Mouse (Mus musculus) limb, embryonic 14.5 days (tissue): ENCODE measurements around the gene Dio1. TPM values are rescaled to one million over a fixed set of nuclear protein-coding genes. Genes with fewer than 3 reads are reported as not detected.

Source experiments
- ATAC-seq: fragments of 200-750 bp; cut with Nextera tagmentation; 2 replicates; pipeline ENCODE4 v1.8.0; 2017; ENCODE audit warnings: low read depth, moderate number of reproducible peaks, moderate TSS enrichment; ENCODE audit not compliant: low FRiP score
- DNase-seq: peaks from one replicate; pipeline ENCODE4 v3.0.0-alpha.2; 2015; ENCODE audit warnings: low spot score
- H3K27ac ChIP-seq: fragments of 300-500 bp; sonication (generic); replicated peaks from 2 replicates; pipeline ENCODE4 v1.5.1; 2014; ENCODE audit warnings: low read depth, mild to moderate bottlenecking, low read length, moderate library complexity, mixed read lengths
- H3K27me3 ChIP-seq: fragments of 300-500 bp; sonication (generic); 2 replicates; pipeline ENCODE4 v1.6.1; 2014; ENCODE audit warnings: low read length, mixed read lengths; ENCODE audit not compliant: control insufficient read depth, insufficient read depth
- H3K36me3 ChIP-seq: fragments of 300-500 bp; sonication (generic); 2 replicates; pipeline ENCODE4 v1.6.1; 2014; ENCODE audit warnings: mild to moderate bottlenecking, low read length, moderate library complexity, mixed read lengths; ENCODE audit not compliant: control insufficient read depth, insufficient read depth
- H3K4me1 ChIP-seq: fragments of 300-500 bp; sonication (generic); 2 replicates; pipeline ENCODE4 v1.6.1; 2014; ENCODE audit warnings: antibody characterized with exemption, low read length, mixed read lengths; ENCODE audit not compliant: control insufficient read depth, insufficient read depth
- H3K4me2 ChIP-seq: fragments of 300-500 bp; sonication (generic); replicated peaks from 2 replicates; pipeline ENCODE4 v1.6.1; 2014; ENCODE audit warnings: low read depth, mild to moderate bottlenecking, low read length, moderate library complexity; ENCODE audit not compliant: severe bottlenecking
- H3K4me3 ChIP-seq: fragments of 300-500 bp; sonication (generic); replicated peaks from 2 replicates; pipeline ENCODE4 v1.5.1; 2014; ENCODE audit warnings: low read length
- H3K9ac ChIP-seq: fragments of 300-500 bp; sonication (generic); 2 replicates; pipeline ENCODE4 v1.6.1; 2014; ENCODE audit warnings: mild to moderate bottlenecking, low read depth, low read length, moderate library complexity; ENCODE audit not compliant: severe bottlenecking
- H3K9me3 ChIP-seq: fragments of 300-500 bp; sonication (generic); 2 replicates; pipeline ENCODE4 v1.6.1; 2016; ENCODE audit warnings: low read length; ENCODE audit not compliant: control insufficient read depth
- POLR2A ChIP-seq: fragments of 200-500 bp; IDR thresholded peaks from 2 replicates; pipeline ENCODE4 v1.8.0; 2012; ENCODE audit warnings: inconsistent platforms, mild to moderate bottlenecking, moderate library complexity, borderline replicate concordance; ENCODE audit not compliant: insufficient read depth, insufficient read length; ENCODE audit errors: extremely low read depth
- WGBS: fragments of 180-500 bp; shearing (Covaris S2); extraction: QIAGEN DNeasy Blood & Tissue Kit; methylation state at CpG from one replicate; pipeline ENCODE4 v1.1.7; 2014; 5-methylcytosine and 5-hydroxymethylcytosine counted together
- polyA plus RNA-seq, 2 experiments: library from polyadenylated mRNA; depleted of rRNA in 1 of 2; stranded (reverse) in 1 of 2; unstranded in 1 of 2; fragments of >200 nt; fragmentation: Nextera tagmentation in 1 of 2; extraction: Ambion mirVana in 1 of 2; gene quantifications; 2 replicates each; pipeline versions ENCODE4 v1.2.1 to v1.2.3; 2012 to 2014

Dio1 gene
- polyA plus RNA-seq, 2 experiments, result 0.09 TPM; not detected in 1

DNA sequence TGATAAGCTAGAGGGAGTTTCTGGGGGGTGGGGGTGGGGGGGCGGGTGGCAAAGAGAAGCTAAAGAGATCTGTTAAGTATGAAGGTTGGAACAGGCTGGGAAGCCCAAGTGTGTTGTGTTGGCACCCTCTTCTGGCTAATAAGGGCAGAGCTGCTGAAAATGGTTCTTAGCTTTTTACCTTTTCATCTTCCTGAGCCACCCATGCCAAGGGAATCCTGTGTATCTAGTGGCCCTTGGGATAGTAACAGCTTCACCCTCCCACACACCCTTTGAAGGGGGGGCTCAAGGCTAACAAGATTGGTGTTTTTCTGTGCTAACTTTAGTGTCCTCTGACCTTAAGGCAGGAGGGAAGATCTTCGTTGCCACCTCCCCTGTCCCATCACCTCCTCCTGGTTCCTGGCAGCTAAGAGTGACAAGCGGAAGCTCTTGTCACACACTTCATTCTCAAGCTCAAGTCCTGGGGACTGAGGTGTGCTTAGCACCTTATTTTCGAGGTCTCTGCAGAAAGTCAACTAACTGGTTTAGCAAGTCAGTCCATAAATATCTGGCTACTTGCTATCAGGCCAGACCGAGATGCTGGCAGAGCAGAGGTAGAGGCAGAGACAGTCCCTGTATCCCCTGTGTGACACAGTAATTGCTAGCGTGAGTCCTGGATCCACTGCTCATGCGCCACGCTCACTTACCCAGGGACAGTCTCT, 42.5 kb upstream of the Dio1 start:
- H3K4me1 ChIP-seq, result 0 out of 2 replicates have a peak, but pooled peaks cover 4% of the 10 kb centered on the region
- no peak overlapping the region for H3K4me2 ChIP-seq
- 57% methylated on average over 8 of the region's 8 CpGs for WGBS
- TF ChIP-seq POLR2A, result no peak
- no peak overlapping the region for H3K9ac ChIP-seq
- H3K4me3 ChIP-seq, result no peak overlapping the region
- peaks cover 26% of the 10 kb centered on the region for H3K36me3 ChIP-seq
- no peak overlapping the region for H3K27ac ChIP-seq
- H3K9me3 ChIP-seq, result no peaks in the 10 kb centered on the region
- no peaks in the 10 kb centered on the region for H3K27me3 ChIP-seq
- ATAC-seq (no peak), DNase-seq (peak; percentile 83)

DNA sequence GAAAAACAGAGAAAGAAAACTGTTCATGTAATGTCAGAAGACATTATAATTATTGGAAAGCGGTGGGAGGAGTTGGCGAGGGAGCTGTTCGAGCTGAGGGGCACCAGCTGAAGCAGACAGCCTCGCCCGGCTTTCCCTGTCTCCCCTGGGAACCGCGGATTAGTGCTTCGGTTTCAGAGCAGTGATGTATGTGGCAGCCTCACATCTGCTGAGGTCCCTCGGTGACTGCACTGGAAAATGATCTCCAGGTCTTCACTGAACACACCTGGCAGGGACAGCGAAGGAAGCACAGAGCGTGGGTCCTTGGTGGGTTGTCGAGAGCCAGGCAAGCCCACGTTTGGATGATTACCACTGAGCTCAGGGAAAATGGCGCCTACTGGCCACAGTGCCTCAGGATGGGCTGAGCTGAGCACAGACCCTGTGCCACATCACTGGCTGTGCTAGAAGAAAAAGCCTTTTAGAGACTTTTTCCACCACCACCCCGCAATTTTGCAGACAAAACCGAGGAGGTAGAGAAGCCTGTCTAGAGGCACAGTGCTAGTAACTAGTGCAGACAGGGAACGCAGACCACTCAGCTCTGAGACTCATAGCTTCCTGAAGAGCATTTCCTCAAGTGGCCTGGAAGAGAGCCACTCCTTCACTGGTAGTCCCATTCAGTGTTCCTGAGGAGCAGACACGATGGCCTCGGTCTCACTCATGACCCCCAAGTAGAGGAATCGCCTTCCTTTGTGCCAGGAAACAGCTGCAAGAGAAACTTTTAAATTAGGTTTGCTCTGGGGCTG, 41.8 kb upstream of the Dio1 start:
- no peaks in the 10 kb centered on the region for H3K9me3 ChIP-seq
- DNase-seq (no peak), ATAC-seq (no peak)
- 73% methylated on average over 20 of the region's 20 CpGs for WGBS
- no peak overlapping the region for H3K4me2 ChIP-seq
- no peak overlapping the region for H3K4me3 ChIP-seq
- H3K9ac ChIP-seq, result no peak overlapping the region
- H3K4me1 ChIP-seq, result 0 out of 2 replicates have a peak, but pooled peaks cover 4% of the 10 kb centered on the region
- H3K36me3 ChIP-seq, result peaks cover 26% of the 10 kb centered on the region
- no peak for TF ChIP-seq POLR2A
- no peak overlapping the region for H3K27ac ChIP-seq
- no peaks in the 10 kb centered on the region for H3K27me3 ChIP-seq

DNA sequence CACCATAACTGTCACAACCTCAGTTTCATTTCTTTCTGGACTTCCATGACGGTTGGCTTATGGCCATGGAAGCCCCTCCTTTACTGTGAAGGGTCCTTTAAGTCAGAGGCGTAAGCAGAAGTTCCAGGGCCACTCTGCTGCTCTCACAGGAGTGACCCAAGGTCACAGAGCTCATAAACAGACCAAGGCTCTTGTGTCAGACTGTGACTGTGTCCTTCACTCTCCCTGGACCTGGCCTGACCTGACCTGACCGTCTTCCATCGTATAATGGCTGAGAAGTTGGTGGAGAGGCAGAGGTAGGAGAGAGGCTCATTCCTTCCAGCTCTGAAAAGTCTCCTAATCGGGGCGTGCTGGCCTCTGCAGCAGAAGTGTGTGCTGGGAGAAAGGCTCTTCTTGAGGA, 40.3 kb upstream of the Dio1 start:
- H3K36me3 ChIP-seq, result peaks cover 26% of the 10 kb centered on the region

DNA sequence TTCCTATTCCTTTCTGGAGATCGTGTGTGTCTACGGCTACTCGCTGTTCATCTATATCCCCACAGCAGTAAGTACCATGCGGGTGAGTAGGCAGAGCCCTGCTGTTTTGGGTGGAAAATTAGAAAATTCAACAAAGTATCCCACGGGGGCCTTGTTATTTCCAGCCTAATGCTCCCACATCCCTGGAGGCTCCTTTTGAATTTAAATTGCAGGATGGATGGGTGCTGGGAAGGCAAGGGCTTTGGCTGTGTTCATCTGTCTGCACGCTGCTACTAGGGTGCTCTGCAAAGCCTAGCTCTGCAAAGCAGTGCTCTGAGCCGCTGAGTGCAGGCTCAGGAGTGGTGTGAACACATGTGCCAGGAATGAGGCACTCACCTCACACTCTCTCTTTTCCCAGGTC, 37.6 kb upstream of the Dio1 start:
- no peak overlapping the region for H3K4me2 ChIP-seq
- TF ChIP-seq POLR2A, result no peak
- no peaks in the 10 kb centered on the region for H3K27me3 ChIP-seq
- WGBS, result 87% methylated on average over 7 of the region's 7 CpGs
- no peak overlapping the region for H3K4me3 ChIP-seq
- ATAC-seq (no peak), DNase-seq (no peak)
- H3K9me3 ChIP-seq, result no peaks in the 10 kb centered on the region
- no peak overlapping the region for H3K9ac ChIP-seq
- H3K4me1 ChIP-seq, result peaks cover 6% of the 10 kb centered on the region; the same call in 1 of the 2 replicates
- H3K27ac ChIP-seq, result no peak overlapping the region
- peaks cover 13% of the 10 kb centered on the region for H3K36me3 ChIP-seq

More for the DNA sequence above, 40.3 kb upstream of the Dio1 start:
- no peak for TF ChIP-seq POLR2A
- H3K4me3 ChIP-seq, result no peak overlapping the region
- no peak overlapping the region for H3K27ac ChIP-seq
- H3K4me1 ChIP-seq, result 0 out of 2 replicates have a peak, but pooled peaks cover 4% of the 10 kb centered on the region
- 67% methylated on average over 6 of the region's 6 CpGs for WGBS
- no peak for ATAC-seq
- no peaks in the 10 kb centered on the region for H3K9me3 ChIP-seq
- no peak overlapping the region for H3K4me2 ChIP-seq
- DNase-seq, result no peak
- no peak overlapping the region for H3K9ac ChIP-seq
- H3K27me3 ChIP-seq, result no peaks in the 10 kb centered on the region

DNA sequence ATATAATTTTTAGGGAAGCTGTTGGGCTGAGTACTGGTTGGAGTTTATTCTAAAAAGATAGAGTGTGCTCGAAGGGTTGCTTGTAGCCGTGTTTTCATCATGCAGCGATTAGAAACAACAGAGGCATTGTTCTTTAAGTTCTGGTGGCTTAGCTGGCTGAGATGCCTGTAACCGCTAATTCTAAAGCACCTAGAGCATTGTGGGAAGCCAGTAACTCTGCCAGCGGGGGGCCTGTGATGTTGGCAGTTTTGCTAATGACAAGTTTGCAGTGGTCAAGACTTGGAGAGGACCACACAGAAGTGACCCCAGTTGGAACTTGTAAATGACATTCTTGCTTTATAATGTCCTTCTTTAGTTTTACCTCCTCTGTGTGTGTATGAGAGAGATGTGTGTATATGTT, 34.4 kb upstream of the Dio1 start:
- TF ChIP-seq POLR2A, result no peak

More for the DNA sequence above, 34.4 kb upstream of the Dio1 start:
- 45% methylated on average over 5 of the region's 5 CpGs for WGBS
- no peak overlapping the region for H3K9ac ChIP-seq
- peak; percentile 32 for DNase-seq
- H3K4me2 ChIP-seq, result no peak overlapping the region; the same call in 1 of the 2 replicates
- H3K4me1 ChIP-seq, result peaks cover 2% of the 10 kb centered on the region; the same call in 1 of the 2 replicates
- H3K36me3 ChIP-seq, result peaks cover 16% of the 10 kb centered on the region
- no peak overlapping the region for H3K4me3 ChIP-seq
- H3K9me3 ChIP-seq, result no peaks in the 10 kb centered on the region
- H3K27ac ChIP-seq, result peak overlapping the region; percentile 46; the same call in 1 of the 2 replicates
- H3K27me3 ChIP-seq, result no peaks in the 10 kb centered on the region
- ATAC-seq, result no peak
